Mouse (Mus musculus): Measurements from ENCODE around the gene Aqp1.

- no peak for TF ChIP-seq CTCF (IDR thresholded peaks at IDR 0.05; ENCODE audit: borderline replicate concordance, control insufficient read depth, extremely low read depth, insufficient read depth, low read length, poor library complexity)
- TF ChIP-seq POLR2A (IDR thresholded peaks at IDR 0.05; ENCODE audit: control insufficient read depth, extremely low read depth, insufficient read depth, low read length, poor library complexity): no peak
Observed at GRCm38 (mm10) chr6:55358731-55359143, 22.5 kb downstream of the Aqp1 start.
